Mouse (Mus musculus) brain, embryonic 14.5 days (tissue): ENCODE results near the gene Bcl9.

Experiments used
- CTCF ChIP-seq: fragments of 200-500 bp; IDR thresholded peaks from 2 replicates; pipeline ENCODE4 v1.5.1; 2012; ENCODE audit warnings: inconsistent platforms, mild to moderate bottlenecking, moderate library complexity, borderline replicate concordance; ENCODE audit not compliant: insufficient read depth, insufficient read length; ENCODE audit errors: extremely low read depth
- POLR2A ChIP-seq: fragments of 200-500 bp; IDR thresholded peaks from 2 replicates; pipeline ENCODE4 v1.6.1; 2012; ENCODE audit warnings: mild to moderate bottlenecking, inconsistent platforms, borderline replicate concordance; ENCODE audit not compliant: poor library complexity, insufficient read depth, insufficient read length, severe bottlenecking; ENCODE audit errors: extremely low read depth

GRCm38 (mm10) chr3:97281426-97281825, 16.3 kb downstream of the Bcl9 start:
- TF ChIP-seq POLR2A: no peak
- TF ChIP-seq CTCF: no peak
